Mouse (Mus musculus): ENCODE results near the gene Espl1. TPM values are rescaled to one million over a fixed set of nuclear protein-coding genes. Genes with fewer than 3 reads are reported as not detected.

Gene Espl1
- polyA plus RNA-seq, 1 experiment, result 16.1 TPM

GRCm38 (mm10) chr15:102364678-102365077, 68.6 kb downstream of the Espl1 start:
- no peak for DNase-seq (ENCODE audit: low read depth, low spot score)
- 83% methylated on average over 1 of the region's 1 CpGs for WGBS

GRCm38 (mm10) chr15:102366238-102366637, 70.2 kb downstream of the Espl1 start:
- DNase-seq (ENCODE audit: low read depth, low spot score), result no peak
- WGBS, result 15% methylated on average over 7 of the region's 7 CpGs

DNA sequence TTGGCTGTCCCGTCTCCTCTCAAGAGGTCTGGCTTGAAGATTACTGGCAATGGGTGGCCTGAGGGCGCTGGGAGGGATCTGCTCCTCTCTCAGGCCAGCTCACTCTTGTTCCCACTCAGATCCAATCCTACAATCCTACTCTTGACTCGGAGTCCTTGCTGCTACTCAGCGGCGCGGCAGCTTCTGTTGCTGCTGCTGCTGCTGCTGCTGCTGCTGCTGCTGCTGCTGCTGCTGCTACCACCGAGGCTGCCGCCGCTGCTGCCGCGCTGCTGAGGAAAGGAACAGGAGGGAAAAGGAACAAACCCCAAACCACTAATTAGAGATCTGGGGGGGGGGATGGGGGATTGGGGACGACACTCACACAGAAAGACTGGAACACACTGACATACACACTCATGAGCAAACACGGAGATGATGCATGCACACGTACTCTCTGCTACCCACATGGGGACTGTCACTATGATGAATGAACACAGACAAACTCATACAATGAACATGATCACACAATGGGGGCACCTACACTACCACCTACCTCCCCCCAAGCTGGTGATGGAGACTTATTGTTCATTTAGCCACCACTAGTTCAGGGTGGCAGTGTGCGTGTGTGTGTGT, 70.8 kb downstream of the Espl1 start, which contains the start of gene Sp7:
Gene Sp7 (minus strand): TSS at position 450 of the 612 bp plus-strand sequence.
- DNase-seq (ENCODE audit: low read depth, low spot score), result no peak
- 15% methylated on average over 15 of the region's 15 CpGs for WGBS

DNA sequence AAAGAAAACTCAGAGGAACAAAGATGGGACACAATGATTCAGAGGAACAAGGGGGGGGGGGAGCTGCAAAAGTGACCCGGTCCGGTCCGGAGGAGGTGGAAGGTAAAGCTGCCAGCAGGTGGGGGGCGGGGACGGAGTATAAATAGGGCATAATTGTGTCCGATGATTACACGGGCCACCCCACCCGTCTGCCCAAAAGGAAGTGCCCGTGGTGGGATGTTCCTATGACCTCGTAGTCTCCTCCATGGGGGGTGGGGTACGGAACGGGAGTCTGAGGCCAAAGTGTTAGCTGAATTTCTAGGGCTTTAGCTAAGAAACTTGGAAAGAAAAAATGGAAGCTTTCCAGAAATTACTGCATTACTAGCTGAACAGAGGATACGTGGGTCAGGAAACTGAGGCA, 73.9 kb downstream of the Espl1 start:
- DNase-seq (ENCODE audit: low read depth, low spot score), result no peak
- WGBS, result 9% methylated on average over 13 of the region's 13 CpGs

- WGBS, result 20% methylated on average over 10 of the region's 10 CpGs
- no peak for DNase-seq (ENCODE audit: low read depth, low spot score)
These were observed 74.7 kb downstream of the Espl1 start for GRCm38 (mm10) chr15:102370727-102371126.

Other genes with a start within 250 kb of the Espl1 start
- 58.6 and 78.1 TPM in 2 replicates for gene Eif4b, start 222.5 kb upstream of the Espl1 start, polyA plus RNA-seq (2012; rRNA removed)
- gene Tns2, start 195.9 kb upstream of the Espl1 start, polyA plus RNA-seq (2012; rRNA removed), result 37.0 and 45.5 TPM in 2 replicates
- gene Spryd3, start 160.0 kb upstream of the Espl1 start, polyA plus RNA-seq (2012; rRNA removed), result 32.1 and 35.9 TPM in 2 replicates
- 15.4 and 34.3 TPM in 2 replicates for gene Igfbp6, start 151.9 kb upstream of the Espl1 start, polyA plus RNA-seq (2012; rRNA removed)
- gene Soat2, start 145.7 kb upstream of the Espl1 start, polyA plus RNA-seq (2012; rRNA removed), result 96.3 and 315 TPM in 2 replicates
- gene Zfp740, start 93.0 kb upstream of the Espl1 start, polyA plus RNA-seq (2012; rRNA removed), result 20.2 and 26.4 TPM in 2 replicates
- 18.9 and 23.9 TPM in 2 replicates for gene Csad, start 91.5 kb upstream of the Espl1 start, polyA plus RNA-seq (2012; rRNA removed)
- 23.0 and 24.8 TPM in 2 replicates for gene Itgb7, start 64.3 kb upstream of the Espl1 start, polyA plus RNA-seq (2012; rRNA removed)
- 6.9 and 8.6 TPM in 2 replicates for gene Rarg, start 38.7 kb upstream of the Espl1 start, polyA plus RNA-seq (2012; rRNA removed)
- gene Gm9918, start 25.7 kb upstream of the Espl1 start, polyA plus RNA-seq (2012; rRNA removed), result not detected in 2 replicates
- 52.4 and 57.1 TPM in 2 replicates for gene Mfsd5, start 16.8 kb upstream of the Espl1 start, polyA plus RNA-seq (2012; rRNA removed)
- 97.0 and 98.7 TPM in 2 replicates for gene Pfdn5, start 29.9 kb downstream of the Espl1 start, polyA plus RNA-seq (2012; rRNA removed)
- gene Myg1, start 35.4 kb downstream of the Espl1 start, polyA plus RNA-seq (2012; rRNA removed), result 38.9 and 49.8 TPM in 2 replicates
- 31.0 and 35.2 TPM in 2 replicates for gene Aaas, start 54.5 kb downstream of the Espl1 start, polyA plus RNA-seq (2012; rRNA removed)
- not detected in 2 replicates for gene Sp7, start 70.9 kb downstream of the Espl1 start, polyA plus RNA-seq (2012; rRNA removed)
- gene Sp1, start 109.9 kb downstream of the Espl1 start, polyA plus RNA-seq (2012; rRNA removed), result 10.3 and 19.7 TPM in 2 replicates
- 0.16 and 1.0 TPM in 2 replicates for gene Amhr2, start 149.1 kb downstream of the Espl1 start, polyA plus RNA-seq (2012; rRNA removed)
- gene Prr13, start 162.8 kb downstream of the Espl1 start, polyA plus RNA-seq (2012; rRNA removed), result 734 and 781 TPM in 2 replicates
- gene Pcbp2, start 174.3 kb downstream of the Espl1 start, polyA plus RNA-seq (2012; rRNA removed), result 449 and 466 TPM in 2 replicates
- not detected in 2 replicates for gene Gm10337, start 207.5 kb downstream of the Espl1 start, polyA plus RNA-seq (2012; rRNA removed)
- gene Map3k12, start 220.8 kb downstream of the Espl1 start, polyA plus RNA-seq (2012; rRNA removed), result 2.6 and 2.7 TPM in 2 replicates
- 82.8 and 89.5 TPM in 2 replicates for gene Tarbp2, start 221.9 kb downstream of the Espl1 start, polyA plus RNA-seq (2012; rRNA removed)
- gene Npff, start 228.7 kb downstream of the Espl1 start, polyA plus RNA-seq (2012; rRNA removed), result 3.1 and 3.6 TPM in 2 replicates

All from large intestine, adult 2 months (tissue).